Mouse (Mus musculus): ENCODE data around the gene Fam71b. TPM values are rescaled to one million over a fixed set of nuclear protein-coding genes. Genes with fewer than 3 reads are reported as not detected.

Fam71b gene
- total RNA-seq (2023) = 0.57 and 0.64 TPM in 2 replicates

DNA sequence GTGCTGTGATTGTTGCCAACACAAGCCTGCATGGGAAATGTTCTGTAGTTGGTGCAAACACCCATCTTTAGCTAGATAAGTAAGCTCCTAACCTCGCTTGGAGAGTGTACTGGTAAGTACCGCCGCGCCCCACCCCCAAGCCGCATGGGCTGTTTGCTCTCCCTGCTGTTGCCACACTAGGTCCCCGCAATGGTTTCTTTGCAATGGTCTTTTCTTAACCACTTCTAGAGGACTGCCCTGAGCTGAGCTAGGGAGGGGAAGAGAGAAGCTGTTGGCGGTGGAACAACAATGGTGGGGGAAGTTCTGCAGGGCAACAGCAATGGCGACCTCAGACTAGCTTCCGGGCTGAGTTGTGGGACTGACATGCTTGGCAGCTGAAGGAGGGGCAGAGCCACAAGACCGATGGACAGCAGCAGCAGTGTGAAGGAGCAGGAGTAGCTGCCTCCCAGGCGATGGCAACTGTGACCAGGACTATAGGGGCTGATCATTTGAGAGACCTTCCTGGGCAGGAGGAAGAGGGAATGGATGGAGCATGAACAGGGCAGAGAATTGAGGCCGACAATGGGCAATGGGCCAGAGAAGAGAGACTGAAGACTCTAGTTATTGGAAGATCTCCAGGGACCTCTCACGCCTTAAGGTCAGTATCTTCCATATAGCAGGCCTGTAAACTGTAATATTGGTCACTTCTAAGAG is at the start of gene Fam71b:
TSS of gene Fam71b (plus strand) at position 393 of the 693 bp plus-strand sequence.

DNA sequence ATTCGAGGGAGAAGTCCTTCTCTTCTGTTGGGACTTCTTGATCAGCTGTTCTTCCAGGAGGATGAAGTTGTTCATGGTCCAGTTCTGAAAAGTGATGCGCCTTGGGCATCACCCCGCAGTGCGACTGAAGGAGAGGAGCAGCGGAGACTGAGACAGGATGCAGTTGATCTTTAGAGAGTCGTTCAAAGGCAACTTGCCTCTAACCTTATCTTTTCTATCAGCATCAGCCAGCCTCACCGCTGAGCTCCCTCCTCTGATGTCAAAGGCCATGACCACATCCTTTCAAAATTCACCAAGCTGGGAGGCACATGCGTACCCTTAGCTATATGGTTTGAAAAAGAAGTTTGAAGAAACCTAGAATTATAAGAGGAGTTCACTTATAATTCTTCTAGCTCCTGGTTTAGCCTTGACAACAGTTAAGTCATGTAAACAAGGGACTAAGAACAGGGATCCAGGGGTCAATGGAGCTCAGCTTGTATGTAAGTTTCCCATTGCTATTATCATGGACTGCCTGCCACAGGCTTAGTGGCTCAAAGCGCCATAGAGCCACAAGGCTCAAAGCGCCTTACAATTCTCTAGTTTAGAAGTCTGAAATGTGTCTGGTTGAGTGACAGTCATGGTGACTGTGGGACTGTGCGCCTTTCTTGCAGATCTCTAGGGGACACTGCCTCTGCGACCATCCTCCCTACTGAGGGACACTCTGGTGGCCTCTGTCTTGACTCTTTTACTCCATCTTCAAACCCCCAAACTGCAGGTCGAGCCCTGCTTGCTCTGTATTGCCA is 6.8 kb upstream of the Fam71b start, which contains the start of gene Itk:
TSS of gene Itk (minus strand) at position 180 of the 782 bp plus-strand sequence.

DNA sequence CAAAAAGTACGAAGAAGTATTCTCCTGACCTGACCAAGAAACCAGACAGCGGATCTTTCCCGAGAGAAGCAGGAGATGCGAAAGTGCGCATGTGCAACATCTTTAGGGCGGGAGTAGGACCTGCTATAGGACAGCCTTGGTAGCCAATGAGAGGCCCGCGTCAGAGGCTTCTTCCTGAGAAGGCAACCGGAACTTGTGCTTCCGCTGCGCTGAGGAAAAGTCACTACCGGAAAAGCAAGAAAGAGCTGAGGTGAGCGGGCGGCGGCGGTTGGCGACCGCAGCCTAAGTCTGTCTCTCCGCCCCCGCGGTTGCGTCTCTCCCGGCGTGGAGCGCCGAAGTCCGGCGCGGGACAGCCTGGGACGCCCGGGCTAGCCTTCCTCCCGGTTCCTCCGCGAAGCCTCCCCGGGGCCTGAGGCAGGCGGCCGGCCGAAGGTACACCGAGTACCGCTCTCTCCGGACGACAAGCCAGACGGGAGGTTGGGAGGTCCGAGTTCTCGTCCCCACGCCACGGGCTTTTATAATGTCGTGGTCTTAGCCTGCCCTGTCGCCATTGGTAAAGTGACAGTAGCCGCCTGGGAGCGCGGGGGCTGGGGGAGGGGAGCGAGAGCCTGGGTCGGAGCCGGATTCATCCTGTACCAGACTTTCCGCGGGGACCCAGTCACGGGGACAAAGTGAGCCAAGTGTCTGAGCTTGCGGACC is 40.5 kb downstream of the Fam71b start, which contains the start of gene Med7:
TSS of gene Med7 (plus strand) at position 166 of the 699 bp plus-strand sequence.

DNA sequence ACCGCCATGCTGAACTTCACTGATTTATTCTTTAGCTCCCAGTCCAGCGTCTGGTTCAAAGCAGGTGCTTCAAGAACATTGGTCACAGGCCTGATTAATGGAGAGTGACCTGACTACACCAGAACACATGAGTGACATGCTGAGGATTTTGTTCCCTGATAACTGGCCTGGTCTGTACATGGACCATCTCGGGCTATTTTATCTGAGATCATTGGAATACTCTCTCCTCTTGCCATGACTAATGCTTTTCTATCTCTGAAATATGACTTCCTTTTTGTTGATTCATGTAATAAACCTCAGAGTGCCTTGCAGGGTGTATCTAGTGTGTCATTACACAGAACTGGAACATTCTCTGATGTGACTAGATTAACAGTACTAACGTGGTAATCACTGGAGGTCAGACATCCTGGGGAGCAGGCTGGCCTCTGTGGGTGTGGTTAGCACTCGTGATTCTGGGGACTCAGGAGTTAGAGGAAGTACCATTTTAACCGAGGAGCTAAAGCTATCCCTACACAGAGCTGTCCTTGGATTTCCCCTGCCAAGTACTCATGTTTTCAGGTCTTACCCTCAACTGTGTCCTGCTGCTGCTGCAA is 58.2 kb downstream of the Fam71b start, which contains the start of gene Havcr2:
TSS of gene Havcr2 (plus strand) at position 483 of the 593 bp plus-strand sequence.

Other genes starting within 250 kb of the Fam71b start
- not detected in 2 replicates for gene Nipal4, start 230.1 kb upstream of the Fam71b start, total RNA-seq (2023)
- gene Fndc9, start 161.0 kb upstream of the Fam71b start, total RNA-seq (2023) = not detected in 2 replicates
- 218 and 227 TPM in 2 replicates for gene Cyfip2, start 83.7 kb upstream of the Fam71b start, total RNA-seq (2023)
- gene Itk, start 7.0 kb upstream of the Fam71b start, total RNA-seq (2023) = 2.9 and 4.5 TPM in 2 replicates
- 40.4 and 56.2 TPM in 2 replicates for gene Med7, start 40.4 kb downstream of the Fam71b start, total RNA-seq (2023)
- gene Havcr2, start 58.4 kb downstream of the Fam71b start, total RNA-seq (2023) = 0.79 and 1.3 TPM in 2 replicates
- gene Gm12169, start 127.7 kb downstream of the Fam71b start, total RNA-seq (2023) = not detected in 2 replicates
- not detected in 2 replicates for gene BC053393, start 175.0 kb downstream of the Fam71b start, total RNA-seq (2023)
- gene Dppa1, start 232.7 kb downstream of the Fam71b start, total RNA-seq (2023) = not detected in 2 replicates